Mouse (Mus musculus) left cerebral cortex, postnatal 25 days (tissue): ENCODE results near the gene Zic1. TPM values are rescaled to one million over a fixed set of nuclear protein-coding genes. Genes with fewer than 3 reads are reported as not detected.

Experiments used
- DNase-seq, 2 experiments: peaks; one replicate each; pipeline ENCODE4 v3.0.0; 2022; ENCODE audit warnings: low spot score in 2 of 2, mixed read lengths in 1 of 2
- intact Hi-C: fragments of 180-260 bp; cut with DNase I; formaldehyde crosslinking; loops from one replicate; pipeline ENCODE4 v1.15.1; 2025
- total RNA-seq, 2 experiments: library from RNA; stranded (reverse); gene quantifications; 2 replicates each; pipeline ENCODE4 v1.2.3; 2021

The Zic1 gene
- total RNA-seq, 2 experiments from 2014 or later = 11.1 to 11.7 TPM

DNA sequence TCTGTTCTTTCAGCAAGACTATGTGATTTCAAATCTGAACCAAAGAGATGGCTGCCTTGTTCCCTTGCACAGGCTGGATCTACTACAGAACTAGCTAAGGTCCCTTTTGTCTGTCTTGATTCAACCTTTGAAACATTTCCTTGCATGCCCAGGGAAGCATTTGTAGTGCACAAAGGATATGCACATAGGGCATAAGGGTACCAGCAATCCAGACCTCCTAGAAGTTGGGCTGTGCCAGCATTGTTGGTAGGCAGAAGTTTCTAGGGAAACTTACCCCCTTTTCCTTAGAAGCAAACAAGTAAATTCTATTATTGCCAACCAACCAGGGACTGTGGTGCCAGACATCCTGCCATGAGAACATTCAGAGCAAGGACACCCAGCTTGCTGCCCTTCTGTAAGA is 5.4 kb upstream of the Zic1 start:
- intact Hi-C loops = no loop called here
- DNase-seq = no peak

DNA sequence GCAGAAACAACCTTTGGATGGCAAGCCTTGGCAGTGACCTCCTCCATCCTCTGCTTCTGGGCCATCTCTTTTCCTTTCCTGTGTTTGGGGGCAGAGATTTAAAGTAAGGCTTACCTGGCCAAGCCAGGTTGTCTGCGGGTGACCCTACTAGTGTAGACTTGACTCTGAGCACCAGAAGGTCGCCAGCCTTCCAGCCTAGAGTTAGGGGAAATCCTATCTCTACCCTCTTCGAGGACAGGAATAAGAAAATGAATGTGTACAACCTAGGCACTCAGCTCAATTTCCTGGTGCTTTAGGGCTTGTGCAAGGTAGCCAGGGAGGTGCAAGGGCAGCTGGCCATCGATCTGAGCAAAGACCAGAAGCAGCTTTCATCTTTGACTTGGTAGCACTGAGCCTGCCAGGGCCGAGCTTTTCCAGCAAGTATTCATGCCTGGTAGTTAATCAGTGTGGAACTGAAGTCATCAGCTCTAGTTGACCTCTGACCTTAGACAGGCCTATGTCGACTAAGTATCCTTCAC is 4.6 kb upstream of the Zic1 start:
- intact Hi-C loops = no loop called here

DNA sequence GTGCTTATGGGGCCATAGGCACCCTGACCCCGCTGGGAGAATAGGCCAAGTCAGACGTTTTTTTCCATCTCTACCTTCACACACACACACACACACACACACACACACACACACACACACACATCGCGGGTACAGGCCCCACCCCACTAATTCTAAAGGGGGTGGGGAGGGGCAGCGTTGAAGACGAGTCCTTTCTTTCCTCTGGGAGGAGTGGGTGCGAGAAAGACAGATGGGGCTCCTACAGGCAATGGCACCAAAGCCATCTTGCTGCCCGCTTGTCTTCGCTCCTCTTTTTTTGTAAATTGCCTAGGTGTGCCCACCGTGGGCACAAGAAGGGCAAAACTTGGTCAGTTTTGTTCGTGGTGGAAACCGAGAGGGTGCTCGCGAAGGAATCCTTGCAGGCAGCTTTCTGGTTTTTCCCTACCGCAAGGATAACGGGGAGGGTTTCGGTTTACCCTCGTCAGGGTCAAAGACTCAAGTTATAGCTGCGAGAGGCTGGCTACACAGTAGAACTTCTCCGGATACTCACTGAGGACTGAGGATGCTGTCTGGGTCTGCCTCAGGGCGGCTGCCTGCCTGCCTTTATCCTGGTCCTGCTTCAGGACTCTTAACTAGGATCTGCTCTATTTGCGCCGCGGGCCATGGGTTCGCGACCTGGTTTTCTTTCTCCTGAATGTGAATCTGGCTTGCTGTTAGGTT is 3.8 kb upstream of the Zic1 start:
- intact Hi-C loops = loop anchor here (5.0 to 10.0 kb wide), 3 partner anchors 38 to 675 kb away; no protein-coding TSS in a partner anchor
- no peak for DNase-seq

More for the DNA sequence above, 4.6 kb upstream of the Zic1 start:
- no peak for DNase-seq

DNA sequence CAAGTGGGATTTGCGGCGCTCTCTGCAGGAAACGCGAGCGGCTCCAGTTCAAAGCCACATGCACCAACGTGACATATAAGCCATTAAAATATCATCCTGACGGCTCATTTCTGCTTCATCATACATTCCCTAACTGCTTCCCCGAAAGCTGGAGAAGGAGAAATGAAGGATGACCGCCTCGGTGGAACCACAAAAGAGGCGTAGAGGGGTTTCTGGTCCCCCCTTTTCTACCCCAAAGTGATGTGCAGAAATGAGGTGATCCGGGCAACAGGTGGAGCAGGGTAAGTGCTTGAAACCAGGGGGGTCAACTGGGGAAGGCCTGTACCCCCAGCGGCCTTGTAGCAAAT is 3.3 kb upstream of the Zic1 start:
- DNase-seq = no peak
- intact Hi-C loops = loop anchor here (5.0 to 10.0 kb wide), 3 partner anchors 38 to 674 kb away; no protein-coding TSS in a partner anchor

DNA sequence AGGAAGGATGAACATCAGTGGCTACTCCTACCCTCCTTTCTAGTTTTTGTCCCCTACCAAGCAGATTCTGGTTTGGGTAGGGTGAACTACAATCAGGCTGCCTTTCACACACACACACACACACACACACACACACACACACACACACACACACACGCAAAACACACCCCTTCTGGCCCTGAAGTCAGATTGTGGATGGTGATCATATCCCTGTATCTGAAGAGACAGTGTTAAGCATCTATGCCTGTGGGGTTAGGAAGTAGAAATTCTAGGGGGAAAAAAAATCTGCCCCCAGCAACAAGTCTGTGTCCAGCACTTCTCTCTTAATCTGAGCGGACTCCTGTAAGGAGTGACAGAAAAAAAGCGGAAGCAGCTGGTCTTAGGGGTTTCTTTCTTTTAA is 2.5 kb upstream of the Zic1 start:
- DNase-seq = no peak
- intact Hi-C loops = loop anchor here (5.0 to 10.0 kb wide), 3 partner anchors 39 to 673 kb away; no protein-coding TSS in a partner anchor

DNA sequence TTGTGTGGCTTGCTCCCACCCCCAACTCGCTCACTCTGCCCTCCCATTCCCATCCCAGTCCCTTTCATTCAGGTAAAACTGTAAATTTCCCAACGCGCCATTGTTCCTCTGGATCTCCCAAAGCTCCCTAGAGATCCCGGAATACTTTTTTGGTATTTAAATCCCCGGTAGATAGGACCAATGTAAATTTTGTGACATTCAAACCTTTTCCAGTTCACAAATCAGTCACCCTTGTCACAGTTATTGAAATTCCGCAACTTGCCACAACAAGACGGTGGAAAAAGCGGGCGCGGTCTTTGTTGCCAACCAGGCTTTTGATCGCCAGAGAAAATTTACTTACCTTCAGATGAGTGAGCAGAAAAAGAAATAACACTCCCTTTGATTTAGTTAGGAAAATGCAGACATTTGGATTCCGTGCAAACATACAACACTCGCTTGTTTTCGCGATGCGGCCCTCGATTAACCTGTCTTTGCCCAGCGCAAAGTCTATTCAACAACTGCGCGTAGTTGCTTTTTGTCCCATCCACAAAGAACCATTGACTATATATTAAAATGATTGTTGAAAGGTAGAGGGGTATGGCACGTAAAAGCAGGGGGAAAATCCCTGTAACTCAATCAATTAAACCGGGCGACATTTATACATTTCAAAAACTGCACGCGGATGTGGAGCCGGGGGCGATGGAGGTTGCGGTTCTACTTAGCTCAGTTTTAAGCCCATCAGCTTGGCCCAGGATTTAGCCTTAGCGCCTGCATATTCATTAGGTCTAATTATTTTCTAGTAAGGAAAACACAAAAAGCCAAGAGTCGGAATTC is 1.6 kb upstream of the Zic1 start:
- intact Hi-C loops = loop anchor here (5.0 to 10.0 kb wide), 3 partner anchors 40 to 672 kb away; no protein-coding TSS in a partner anchor
- DNase-seq = no peak

DNA sequence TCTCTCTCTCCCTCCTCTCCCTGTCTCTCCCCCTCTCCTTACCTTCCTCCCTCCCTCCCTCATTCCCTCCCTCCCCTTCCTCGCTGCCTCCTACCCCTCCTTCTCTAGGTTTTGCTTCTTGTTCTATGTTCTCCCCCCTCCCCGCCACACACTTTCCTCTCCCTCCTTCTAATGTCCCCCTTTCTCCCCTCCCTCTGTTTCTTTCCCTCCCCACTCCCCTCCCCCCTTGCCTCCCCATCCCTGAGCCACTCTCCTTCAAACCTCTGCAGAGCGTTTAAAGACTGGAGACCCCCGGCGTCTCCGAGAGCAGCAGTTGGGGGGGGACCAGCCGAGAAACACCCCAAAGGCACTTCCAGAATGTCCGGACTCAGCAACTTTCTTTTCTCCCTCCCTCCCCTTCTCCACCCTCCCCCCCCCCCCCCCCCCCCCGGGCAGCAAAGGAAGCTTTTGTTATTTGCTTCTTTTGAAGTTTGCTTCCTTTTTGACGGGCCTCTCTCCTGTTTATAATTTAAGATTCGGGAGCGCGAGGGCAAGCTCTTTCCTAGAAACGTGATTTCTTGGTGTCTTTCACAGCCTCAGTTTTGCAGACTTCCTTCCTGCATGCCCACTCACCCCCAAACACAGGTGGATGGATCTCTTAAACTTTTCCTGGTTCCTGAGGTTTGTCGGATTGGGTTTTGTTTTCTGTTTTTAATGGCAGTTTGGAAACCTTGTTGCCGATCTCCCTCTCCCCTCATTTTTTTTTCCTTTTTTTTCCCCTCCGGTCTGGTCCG is 802 bp upstream of the Zic1 start:
- intact Hi-C loops = loop anchor here (5.0 to 10.0 kb wide), 3 partner anchors 41 to 672 kb away; no protein-coding TSS in a partner anchor
- DNase-seq = no peak

DNA sequence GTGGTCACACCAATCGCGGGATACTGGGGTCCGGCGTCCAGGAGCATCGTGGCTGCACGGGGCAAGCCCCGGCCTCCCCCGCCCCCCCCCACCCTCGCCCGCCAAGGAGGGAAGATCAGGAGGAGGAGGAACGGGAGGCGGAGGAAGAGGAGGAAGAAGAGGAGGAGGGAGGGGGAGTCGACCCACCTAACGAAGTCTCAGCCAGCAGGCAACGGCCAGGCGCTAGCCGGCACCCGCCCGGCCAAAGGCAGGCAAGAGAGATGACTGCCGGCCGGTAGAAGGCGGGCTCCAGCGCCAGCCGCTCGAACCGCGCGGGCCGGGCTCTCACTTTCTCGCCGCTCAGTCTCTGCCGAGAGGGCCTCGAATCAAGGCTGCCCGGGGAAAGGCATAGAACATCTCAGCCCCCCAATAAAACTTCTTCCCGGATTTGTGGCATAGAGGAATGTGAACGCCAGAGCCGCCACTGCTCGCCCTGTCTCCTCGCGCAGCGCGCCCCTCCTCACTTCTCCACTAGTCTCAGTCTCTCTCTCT is 574 bp downstream of the Zic1 start:
- no peak for DNase-seq
- intact Hi-C loops = loop anchor here (2.0 to 10.0 kb wide), 5 partner anchors 16 to 1488 kb away; no protein-coding TSS in a partner anchor

DNA sequence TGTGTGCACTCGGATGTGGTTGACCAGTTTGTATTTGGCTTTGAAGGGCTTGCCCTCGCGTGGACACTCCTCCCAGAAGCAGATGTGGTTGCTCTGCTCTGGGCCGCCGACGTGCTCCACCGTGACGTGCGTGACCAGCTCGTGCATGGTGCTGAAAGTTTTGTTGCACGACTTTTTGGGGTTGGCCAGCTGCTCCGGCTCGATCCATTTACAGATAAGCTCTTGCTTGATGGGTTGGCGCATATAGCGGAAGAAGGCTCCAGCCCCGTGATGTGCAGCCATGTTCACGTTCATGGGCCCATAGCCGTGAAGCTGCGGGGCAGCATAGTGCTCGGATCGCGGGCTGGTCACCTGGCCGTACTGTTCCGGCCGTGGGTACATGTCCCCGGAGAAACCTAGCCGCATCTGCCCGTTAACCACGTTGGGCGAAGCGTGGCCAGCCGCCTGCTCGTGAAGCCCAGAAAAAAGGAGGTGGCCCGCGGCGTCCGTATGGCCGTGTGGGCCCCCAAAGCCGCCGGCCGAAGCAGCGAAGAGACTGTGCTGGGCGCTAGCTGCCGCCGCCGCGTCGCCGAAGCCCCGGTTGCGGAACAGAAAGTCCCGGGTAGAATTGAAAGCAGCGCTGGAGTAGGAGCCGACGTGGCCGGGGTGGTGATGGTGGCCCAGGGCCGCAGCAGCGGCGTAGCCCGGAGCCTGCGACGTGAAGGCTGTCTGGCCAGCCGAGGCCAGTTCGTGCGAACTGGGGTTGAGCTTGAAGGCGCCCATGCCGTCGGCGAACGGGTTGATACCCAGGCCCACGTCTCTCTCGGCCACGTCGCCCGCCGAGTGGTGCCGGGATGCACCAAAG is 1.3 kb downstream of the Zic1 start:
- no peak for DNase-seq
- intact Hi-C loops = loop anchor here (2.0 to 10.0 kb wide), 4 partner anchors 16 to 1487 kb away; no protein-coding TSS in a partner anchor

DNA sequence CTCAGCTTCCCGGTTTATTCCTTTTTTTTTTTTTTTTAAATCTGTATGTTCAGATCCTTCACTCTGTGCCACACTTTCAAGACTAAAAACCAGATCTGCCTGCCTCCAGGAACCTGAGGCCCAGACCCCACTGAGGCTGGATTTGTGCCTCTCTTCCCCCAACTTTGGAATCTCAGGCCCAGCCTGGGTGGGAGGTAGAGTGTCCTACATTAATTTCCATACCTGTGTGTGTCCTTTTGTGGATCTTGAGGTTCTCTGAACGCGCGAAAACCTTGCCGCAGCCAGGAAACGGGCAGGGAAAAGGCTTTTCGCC is 1.8 kb downstream of the Zic1 start:
- intact Hi-C loops = loop anchor here (2.0 to 10.0 kb wide), 4 partner anchors 17 to 1486 kb away; no protein-coding TSS in a partner anchor
- no peak for DNase-seq

DNA sequence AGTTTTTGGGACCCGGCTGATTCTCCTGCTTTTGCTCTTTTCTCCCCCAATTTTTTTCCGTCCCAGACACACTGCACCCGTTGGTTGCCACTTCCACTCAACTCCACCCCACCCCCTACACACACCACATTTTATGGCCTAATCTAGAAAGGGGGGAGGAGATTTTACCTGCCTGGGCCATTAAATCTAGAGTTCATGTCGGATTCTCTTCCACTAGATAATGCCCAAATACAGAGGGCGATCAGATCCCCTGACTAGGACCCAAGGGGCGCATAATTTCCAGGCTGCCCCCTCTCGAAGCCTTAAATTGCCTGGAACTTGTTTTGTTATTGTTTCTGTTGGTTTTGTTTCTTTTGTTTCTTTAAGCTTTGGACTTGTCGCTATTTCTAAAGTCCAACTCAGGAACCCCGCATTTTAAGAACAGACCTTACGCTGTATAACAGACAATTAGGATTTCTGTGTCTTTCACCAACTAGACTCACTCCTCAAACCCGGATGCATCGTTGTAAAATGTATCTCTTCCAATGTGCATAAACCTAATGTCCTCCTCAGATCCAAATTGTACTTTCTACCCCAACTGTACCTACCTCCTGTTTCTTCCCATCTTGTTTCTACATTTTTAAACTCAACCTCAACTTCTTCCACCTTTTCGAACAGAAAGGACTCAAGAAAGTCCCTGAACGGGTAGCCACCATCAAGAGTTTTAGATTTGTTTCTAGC is 2.4 kb downstream of the Zic1 start:
- intact Hi-C loops = loop anchor here (5.0 to 10.0 kb wide), 3 partner anchors 238 to 1486 kb away; no protein-coding TSS in a partner anchor
- no peak for DNase-seq

DNA sequence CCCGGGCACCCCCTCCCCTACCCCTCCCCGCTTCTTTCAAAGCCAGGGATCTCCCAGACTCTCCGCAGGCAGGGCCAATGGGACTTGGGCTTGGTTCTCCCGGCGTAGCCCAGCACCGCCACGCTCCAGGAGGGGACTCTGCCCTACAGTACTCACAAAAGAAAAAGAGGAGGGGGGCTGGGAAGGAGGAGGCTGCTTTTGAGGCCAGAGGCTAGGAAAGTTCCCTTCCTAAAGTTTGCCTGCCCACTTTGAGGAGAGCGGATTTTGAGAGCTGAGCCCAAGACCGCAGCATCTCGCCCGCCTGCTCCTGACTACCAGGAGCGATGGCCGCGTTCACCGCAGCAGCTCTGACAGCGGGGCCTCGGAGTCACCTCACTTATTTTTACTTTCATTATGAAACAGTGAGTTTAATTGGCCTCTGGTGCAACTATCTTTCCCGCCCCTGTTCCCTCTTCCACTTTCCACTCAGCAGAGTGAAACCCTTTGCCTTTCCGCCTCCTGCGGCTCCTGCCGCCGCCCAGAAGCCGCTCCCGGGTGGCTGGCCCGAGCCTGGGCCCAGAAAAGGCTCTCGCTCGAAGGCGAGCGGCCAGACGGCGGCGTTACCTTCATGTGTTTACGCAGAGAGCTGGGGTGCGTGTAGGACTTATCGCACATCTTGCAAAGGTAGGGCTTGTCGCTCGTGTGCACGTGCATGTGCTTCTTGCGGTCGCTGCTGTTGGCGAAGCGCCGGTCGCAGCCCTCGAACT is 3.6 kb downstream of the Zic1 start, which contains the start of gene Zic4:
TSS of gene Zic4 (plus strand) at position 558 of the 746 bp plus-strand sequence.
- intact Hi-C loops = loop anchor here (5.0 to 10.0 kb wide), 3 partner anchors 237 to 1485 kb away; no protein-coding TSS in a partner anchor
- DNase-seq = no peak

DNA sequence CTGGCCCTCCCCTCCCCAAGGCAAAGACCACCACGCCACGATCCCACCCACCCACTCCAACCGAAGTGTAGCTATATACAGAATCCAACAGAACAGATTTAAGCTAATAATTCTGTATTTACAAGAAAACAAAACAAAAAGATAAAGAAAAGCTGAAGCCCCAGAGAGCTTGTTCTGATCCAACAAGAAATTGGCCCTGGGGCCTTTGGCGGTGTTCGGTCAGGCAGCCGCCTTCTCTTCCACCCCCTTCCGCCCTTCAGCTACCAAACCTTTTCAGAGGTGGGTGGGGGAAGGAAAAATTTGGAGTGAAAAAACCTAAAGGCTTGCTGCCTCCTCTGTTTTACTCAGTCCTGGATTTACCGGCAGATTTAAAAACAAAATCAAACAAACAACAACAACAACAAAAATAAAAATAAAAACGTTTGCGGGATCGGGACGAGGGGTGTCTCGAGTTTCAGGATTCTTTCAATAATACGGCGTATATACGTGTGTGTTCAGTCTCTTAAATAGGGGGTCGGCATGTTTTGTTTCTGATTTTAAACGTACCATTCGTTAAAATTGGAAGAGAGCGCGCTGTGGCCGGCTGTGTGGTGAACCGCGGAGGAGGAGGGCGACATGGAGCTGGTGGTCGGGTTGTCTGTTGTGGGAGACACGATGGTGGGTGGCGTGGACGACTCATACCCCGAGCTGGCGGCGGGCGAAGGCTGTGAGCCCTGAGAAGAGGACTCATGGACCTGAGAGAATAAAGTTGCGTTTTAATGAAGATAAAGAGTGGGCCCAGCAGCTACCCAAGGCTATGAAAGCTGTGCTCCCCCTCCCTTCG is 4.4 kb downstream of the Zic1 start:
- intact Hi-C loops = loop anchor here (5.0 to 10.0 kb wide), 3 partner anchors 236 to 1484 kb away; no protein-coding TSS in a partner anchor
- no peak for DNase-seq

DNA sequence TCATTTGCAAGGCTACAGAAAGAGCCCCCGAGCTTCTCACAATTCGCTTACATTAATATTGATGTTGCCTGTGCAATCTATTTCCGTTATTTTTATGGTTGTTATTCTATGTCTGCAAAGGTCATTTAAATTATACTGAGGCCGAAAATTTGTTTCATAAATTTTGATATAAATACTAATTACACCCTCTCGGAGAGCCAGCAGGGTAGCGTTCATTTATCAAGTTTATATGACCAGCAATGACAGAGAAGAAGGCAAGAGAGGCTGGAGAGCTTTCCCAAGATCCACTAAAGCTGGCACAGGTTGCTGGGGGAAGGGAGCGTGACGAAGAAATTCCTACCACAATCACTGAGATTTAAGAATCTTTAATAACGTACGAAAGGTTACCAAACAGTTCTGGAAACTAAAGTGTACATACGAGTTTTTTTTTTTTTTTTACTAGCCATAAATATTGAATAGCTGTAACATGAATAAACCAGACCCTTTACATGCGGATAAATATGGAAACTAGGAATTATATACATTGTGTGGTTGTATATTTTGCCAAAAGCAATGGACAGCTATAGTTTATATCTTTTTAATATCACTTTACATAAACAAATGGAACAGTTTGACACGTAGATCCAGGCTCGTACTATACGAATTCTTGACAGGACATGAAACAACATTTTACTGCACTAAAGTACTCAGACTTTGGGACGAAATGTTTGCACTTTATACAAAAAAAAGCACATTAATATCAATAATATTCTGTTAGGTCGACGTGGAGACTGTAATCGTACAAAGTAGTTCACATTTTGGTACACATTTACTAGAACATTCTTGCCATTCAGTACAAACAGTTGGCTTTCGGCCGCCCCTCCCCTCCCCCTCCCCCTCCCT is 5.2 kb downstream of the Zic1 start:
- DNase-seq = no peak
- intact Hi-C loops = loop anchor here (5.0 to 10.0 kb wide), 3 partner anchors 236 to 1483 kb away; no protein-coding TSS in a partner anchor
